Mouse (Mus musculus): ENCODE measurements at regions not wholly inside any gene's neighbourhood (a gene's known extent, or its start where the extent isn't known, plus 50 kb on each side); places are given as distances from the start of the nearest gene placed in this dataset.

GRCm38 (mm10) chr15:88288696-88289095 lies 311.4 kb upstream of the Zdhhc25 start:
- 55% methylated on average over 3 of the region's 3 CpGs for WGBS
- peak; percentile 36 for DNase-seq (ENCODE audit: low spot score)
- Histone ChIP-seq H3K4me1 (replicated peaks; ENCODE audit: insufficient read depth, low read length) (no peaks in the 10 kb centered on the region), H3K27me3 (ENCODE audit: insufficient read depth, low read length) (no peaks in the 10 kb centered on the region), H3K9me3 (replicated peaks; ENCODE audit: low read length) (no peaks in the 10 kb centered on the region), H3K27ac (no peak overlapping the region), H3K4me2 (ENCODE audit: low read length) (no peak overlapping the region), H3K9ac (ENCODE audit: low read depth, low read length) (no peak overlapping the region), H3K36me3 (ENCODE audit: insufficient read depth, low read length) (no peaks in the 10 kb centered on the region), H3K4me3 (replicated peaks; ENCODE audit: low read depth, low read length) (no peak overlapping the region)
- no peak for TF ChIP-seq CTCF (IDR thresholded peaks at IDR 0.05; ENCODE audit: low read depth)
- no peak for ATAC-seq (replicated peaks; ENCODE audit: low FRiP score, low read depth)

DNA sequence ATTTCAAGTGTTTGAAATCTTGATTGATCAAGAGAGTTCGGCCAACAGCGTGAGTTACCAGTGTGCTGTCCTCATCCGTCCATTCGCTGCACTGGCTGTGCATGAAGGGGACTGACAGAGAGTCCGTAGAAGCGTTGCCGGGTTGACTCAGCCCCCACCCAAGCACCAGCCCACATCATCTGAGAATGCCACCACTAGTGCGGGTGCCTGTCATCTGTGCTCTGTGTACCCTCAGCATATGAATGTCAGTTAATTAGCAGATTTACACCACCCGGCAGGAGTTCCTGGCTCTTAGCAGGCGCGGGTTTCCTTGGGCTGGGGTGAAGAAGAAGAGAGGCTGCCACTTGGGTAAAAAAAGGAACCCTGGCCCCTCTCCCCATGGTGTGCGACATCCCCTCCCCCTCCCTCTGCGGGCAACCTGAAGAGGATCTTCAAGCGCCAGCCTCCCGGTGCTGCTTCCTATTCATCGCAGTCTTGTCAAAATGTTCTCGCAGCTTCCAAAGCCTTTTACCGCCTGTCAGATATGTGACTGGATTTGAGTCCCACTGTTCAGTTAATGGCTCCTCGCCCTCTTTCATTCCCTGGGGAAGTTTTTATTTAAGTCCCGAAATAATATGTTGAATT lies 309.2 kb upstream of the Zdhhc25 start:
- Histone ChIP-seq H3K9me3 (replicated peaks; ENCODE audit: low read length) (no peaks in the 10 kb centered on the region), H3K36me3 (ENCODE audit: insufficient read depth, low read length) (no peaks in the 10 kb centered on the region), H3K9ac (ENCODE audit: low read depth, low read length) (no peak overlapping the region), H3K4me3 (replicated peaks; ENCODE audit: low read depth, low read length) (no peak overlapping the region), H3K27me3 (ENCODE audit: insufficient read depth, low read length) (no peaks in the 10 kb centered on the region), H3K4me1 (replicated peaks; ENCODE audit: insufficient read depth, low read length) (no peaks in the 10 kb centered on the region), H3K27ac (no peak overlapping the region), H3K4me2 (ENCODE audit: low read length) (no peak overlapping the region)
- WGBS = 29% methylated on average over 20 of the region's 20 CpGs
- ATAC-seq (replicated peaks; ENCODE audit: low FRiP score, low read depth) (no peak), DNase-seq (ENCODE audit: low spot score) (no peak)
- TF ChIP-seq CTCF (IDR thresholded peaks at IDR 0.05; ENCODE audit: low read depth) = no peak

GRCm38 (mm10) chr15:88299061-88299460 lies 301.0 kb upstream of the Zdhhc25 start:
- no peak overlapping the region for H3K4me2 ChIP-seq (ENCODE audit: low read length)
- TF ChIP-seq CTCF (IDR thresholded peaks at IDR 0.05; ENCODE audit: low read depth) = no peak
- no peak overlapping the region for H3K4me3 ChIP-seq (replicated peaks; ENCODE audit: low read depth, low read length)
- DNase-seq (ENCODE audit: low spot score) = no peak
- H3K4me1 ChIP-seq (replicated peaks; ENCODE audit: insufficient read depth, low read length) = no peaks in the 10 kb centered on the region
- ATAC-seq (replicated peaks; ENCODE audit: low FRiP score, low read depth) = no peak
- no peak overlapping the region for H3K9ac ChIP-seq (ENCODE audit: low read depth, low read length)
- no peak overlapping the region for H3K27ac ChIP-seq
- no peaks in the 10 kb centered on the region for H3K9me3 ChIP-seq (replicated peaks; ENCODE audit: low read length)
- no peaks in the 10 kb centered on the region for H3K27me3 ChIP-seq (ENCODE audit: insufficient read depth, low read length)
- whole genome bisulfite sequencing = 67% methylated on average over 6 of the region's 6 CpGs
- no peaks in the 10 kb centered on the region for H3K36me3 ChIP-seq (ENCODE audit: insufficient read depth, low read length)

GRCm38 (mm10) chr15:88311158-88311557 lies 288.9 kb upstream of the Zdhhc25 start:
- WGBS = 64% methylated on average over 8 of the region's 8 CpGs
- no peak for TF ChIP-seq CTCF (IDR thresholded peaks at IDR 0.05; ENCODE audit: low read depth)
- Histone ChIP-seq H3K4me3 (replicated peaks; ENCODE audit: low read depth, low read length) (no peak overlapping the region), H3K4me2 (ENCODE audit: low read length) (no peak overlapping the region), H3K9me3 (replicated peaks; ENCODE audit: low read length) (no peaks in the 10 kb centered on the region), H3K36me3 (ENCODE audit: insufficient read depth, low read length) (no peaks in the 10 kb centered on the region), H3K9ac (ENCODE audit: low read depth, low read length) (no peak overlapping the region), H3K27me3 (ENCODE audit: insufficient read depth, low read length) (no peaks in the 10 kb centered on the region), H3K27ac (no peak overlapping the region), H3K4me1 (replicated peaks; ENCODE audit: insufficient read depth, low read length) (no peaks in the 10 kb centered on the region)
- DNase-seq (ENCODE audit: low spot score) = no peak
- no peak for ATAC-seq (replicated peaks; ENCODE audit: low FRiP score, low read depth)

GRCm38 (mm10) chr15:88314810-88315459 lies 285.2 kb upstream of the Zdhhc25 start:
- no peak for ATAC-seq (replicated peaks; ENCODE audit: low FRiP score, low read depth)
- peak; percentile 31 for DNase-seq (ENCODE audit: low spot score)
- Histone ChIP-seq H3K27ac (no peak overlapping the region), H3K9me3 (replicated peaks; ENCODE audit: low read length) (no peaks in the 10 kb centered on the region), H3K4me1 (replicated peaks; ENCODE audit: insufficient read depth, low read length) (no peaks in the 10 kb centered on the region), H3K4me2 (ENCODE audit: low read length) (no peak overlapping the region), H3K36me3 (ENCODE audit: insufficient read depth, low read length) (no peaks in the 10 kb centered on the region), H3K9ac (ENCODE audit: low read depth, low read length) (no peak overlapping the region), H3K27me3 (ENCODE audit: insufficient read depth, low read length) (no peaks in the 10 kb centered on the region), H3K4me3 (replicated peaks; ENCODE audit: low read depth, low read length) (no peak overlapping the region)
- peak; percentile 24; the same call in 1 of the 2 replicates for TF ChIP-seq CTCF (IDR thresholded peaks at IDR 0.05; ENCODE audit: low read depth)
- WGBS = 13% methylated on average over 12 of the region's 12 CpGs

- 45% methylated on average over 8 of the region's 8 CpGs for WGBS
- no peak overlapping the region for H3K27ac ChIP-seq
- no peak overlapping the region for H3K4me2 ChIP-seq (ENCODE audit: low read length)
- H3K9me3 ChIP-seq (replicated peaks; ENCODE audit: low read length) = no peaks in the 10 kb centered on the region
- H3K36me3 ChIP-seq (ENCODE audit: insufficient read depth, low read length) = no peaks in the 10 kb centered on the region
- no peak for ATAC-seq (replicated peaks; ENCODE audit: low FRiP score, low read depth)
- no peak overlapping the region for H3K4me3 ChIP-seq (replicated peaks; ENCODE audit: low read depth, low read length)
- no peak for DNase-seq (ENCODE audit: low spot score)
- H3K9ac ChIP-seq (ENCODE audit: low read depth, low read length) = no peak overlapping the region
- TF ChIP-seq CTCF (IDR thresholded peaks at IDR 0.05; ENCODE audit: low read depth) = no peak
- no peaks in the 10 kb centered on the region for H3K27me3 ChIP-seq (ENCODE audit: insufficient read depth, low read length)
- no peaks in the 10 kb centered on the region for H3K4me1 ChIP-seq (replicated peaks; ENCODE audit: insufficient read depth, low read length)
Observed at GRCm38 (mm10) chr15:88318048-88318447, 282.1 kb upstream of the Zdhhc25 start.
